Mouse (Mus musculus) telencephalon, adult 2 months (tissue): ENCODE measurements around the gene Scn2b.

Source experiments
- DNase-seq: peaks from one replicate; pipeline ENCODE4 v3.0.0-alpha.2; 2011; ENCODE audit warnings: low read depth, low spot score

Scn2b gene

GRCm38 (mm10) chr9:45119954-45120530 lies 2.5 kb downstream of the Scn2b start:
- no peak for DNase-seq

DNA sequence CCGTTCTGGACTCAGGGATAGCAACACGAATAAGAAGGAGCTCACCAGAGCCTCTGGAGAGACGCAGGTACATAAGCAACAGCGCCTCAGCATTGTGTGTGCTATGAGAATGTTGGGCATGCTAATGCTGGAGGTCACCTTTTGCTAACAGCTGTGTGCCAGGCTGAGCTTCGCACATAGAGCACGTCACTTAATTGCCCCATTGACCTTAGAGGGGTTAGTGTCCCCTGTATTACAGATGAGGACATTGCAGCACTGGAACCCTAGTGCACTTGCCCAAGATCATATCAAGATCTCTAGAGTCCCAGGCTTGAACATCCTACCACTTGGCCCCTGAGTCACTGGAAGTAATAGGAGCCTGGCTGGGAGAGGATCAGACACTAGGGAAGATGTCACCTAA lies 3.0 kb downstream of the Scn2b start:
- DNase-seq: no peak

DNA sequence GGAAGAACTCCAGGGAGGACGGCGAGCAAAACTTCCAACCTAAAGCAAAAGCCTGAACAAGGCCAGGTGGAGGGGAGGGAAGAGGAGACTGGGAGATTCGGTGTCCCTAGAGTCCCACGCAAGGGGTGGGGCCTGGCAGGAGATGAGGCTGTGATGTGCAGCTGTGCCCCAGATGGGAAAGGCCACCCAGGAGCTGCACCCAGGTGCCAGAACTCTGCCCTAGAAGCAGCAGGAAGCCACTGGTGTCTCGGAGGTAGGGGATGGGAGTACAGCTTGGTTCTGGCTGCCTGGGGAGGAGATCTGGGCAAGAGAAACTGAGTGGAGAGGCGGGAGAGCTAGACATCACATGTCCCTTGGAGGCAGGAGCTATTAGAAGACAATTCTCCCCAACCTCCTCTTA lies 3.4 kb downstream of the Scn2b start:
- DNase-seq: no peak

- DNase-seq: no peak
Measured at GRCm38 (mm10) chr9:45121769-45122168, 4.2 kb downstream of the Scn2b start.

GRCm38 (mm10) chr9:45122209-45122761 lies 4.7 kb downstream of the Scn2b start:
- peak; percentile 84 for DNase-seq

GRCm38 (mm10) chr9:45125211-45125610 lies 7.6 kb downstream of the Scn2b start:
- DNase-seq: no peak

GRCm38 (mm10) chr9:45126941-45127340 lies 9.4 kb downstream of the Scn2b start:
- DNase-seq: no peak

- DNase-seq: no peak
Measured at GRCm38 (mm10) chr9:45130119-45130518, 12.5 kb downstream of the Scn2b start.

- DNase-seq: no peak
Measured at GRCm38 (mm10) chr9:45133484-45134310, 16.1 kb downstream of the Scn2b start.

DNA sequence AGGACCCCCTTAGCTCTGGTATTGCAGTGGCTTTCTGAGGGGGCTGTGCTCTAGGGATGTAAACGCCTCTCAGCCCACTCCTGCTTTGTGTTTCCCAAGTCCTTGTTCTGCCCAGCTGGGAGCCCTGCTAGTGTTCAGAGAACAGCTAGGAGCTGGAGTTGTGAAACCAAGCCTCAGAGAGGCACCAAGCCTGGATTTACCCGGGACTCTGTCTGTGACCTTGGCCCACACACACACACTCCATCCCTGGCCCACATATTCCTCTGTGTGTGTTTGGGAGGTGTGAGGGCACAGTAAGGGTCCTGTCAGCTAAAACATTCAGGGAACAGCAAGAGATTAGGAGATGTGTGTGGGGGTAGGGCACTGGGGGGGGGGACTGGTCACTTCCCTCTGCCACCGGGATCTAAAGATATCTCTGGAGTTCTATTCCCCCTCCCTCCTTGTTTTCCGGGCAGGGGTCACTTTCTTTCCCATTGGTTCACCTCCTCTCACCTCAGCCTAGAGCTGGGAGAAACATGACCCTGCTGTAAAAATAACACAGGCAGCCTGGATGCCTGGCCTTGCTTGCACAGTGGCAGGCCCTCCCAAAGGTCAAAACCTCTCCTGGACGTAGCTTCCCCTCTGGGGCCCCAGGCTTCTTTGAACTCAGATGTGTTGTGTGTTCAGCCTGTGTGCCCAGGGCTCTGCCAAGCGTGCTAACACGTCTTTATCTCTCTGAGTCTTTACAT lies 19.0 kb downstream of the Scn2b start:
- no peak for DNase-seq

- DNase-seq: no peak
Measured at GRCm38 (mm10) chr9:45138191-45139032, 20.8 kb downstream of the Scn2b start, which contains the start of gene Scn4b. Gene Scn4b (plus strand): TSS chr9:45138395.

- DNase-seq: no peak
Measured at GRCm38 (mm10) chr9:45139082-45139481, 21.5 kb downstream of the Scn2b start.

- no peak for DNase-seq
Measured at GRCm38 (mm10) chr9:45140945-45141344, 23.4 kb downstream of the Scn2b start.

GRCm38 (mm10) chr9:45142686-45143085 lies 25.1 kb downstream of the Scn2b start:
- no peak for DNase-seq

DNA sequence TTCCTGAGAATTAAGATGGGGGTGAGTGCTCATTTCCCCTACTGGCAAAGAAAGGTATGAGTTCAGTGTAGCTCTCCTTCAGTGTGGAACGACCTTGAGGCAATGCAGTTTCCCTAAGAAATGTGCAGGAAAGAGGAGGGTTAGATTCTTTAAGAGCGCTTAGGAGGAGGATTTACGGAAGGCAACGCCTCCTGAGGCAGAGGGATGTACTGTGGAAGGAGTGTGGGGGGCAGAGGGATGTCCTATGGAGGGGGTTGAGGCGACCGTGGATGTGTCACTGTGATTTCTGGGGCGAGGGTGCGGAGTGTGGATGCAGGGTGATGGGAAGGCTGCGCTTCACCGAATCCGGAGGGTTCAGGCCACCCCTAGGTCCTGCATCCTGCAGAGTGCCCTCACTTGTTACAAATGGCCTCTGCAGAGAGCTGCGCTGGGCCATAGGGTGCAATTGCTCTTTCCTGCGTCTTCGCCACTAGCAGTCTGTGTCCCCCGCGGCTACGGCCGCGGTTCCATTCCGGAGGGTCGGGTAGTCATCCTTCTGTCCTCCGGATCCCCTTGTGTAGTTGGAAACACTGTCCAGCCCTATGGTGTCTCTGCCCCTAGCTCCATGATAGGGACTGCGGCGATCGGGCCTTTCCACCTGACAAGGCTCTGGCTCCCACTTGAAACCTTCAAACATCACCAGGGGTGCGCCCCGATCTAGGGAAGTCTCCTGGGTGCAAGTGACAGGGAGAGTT lies 28.1 kb downstream of the Scn2b start:
- no peak for DNase-seq

DNA sequence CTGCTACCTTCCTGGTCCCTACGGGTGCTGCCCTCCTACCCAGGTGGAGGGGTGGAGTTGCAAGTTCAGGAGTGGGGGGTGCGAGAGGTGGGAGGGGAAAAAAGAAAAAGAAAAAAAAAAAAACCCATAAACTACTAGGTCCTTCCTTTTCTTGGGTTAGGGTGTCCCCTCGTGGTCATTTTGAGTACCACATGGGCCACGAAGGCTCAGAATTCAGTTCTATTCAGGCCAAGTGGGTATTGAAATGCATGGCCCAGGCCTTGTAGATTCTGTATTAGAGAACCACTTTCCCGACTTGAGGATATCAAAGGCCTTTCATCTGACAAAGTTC lies 28.6 kb downstream of the Scn2b start:
- DNase-seq: peak; percentile 57

GRCm38 (mm10) chr9:45150933-45151332 lies 33.4 kb downstream of the Scn2b start:
- no peak for DNase-seq

DNA sequence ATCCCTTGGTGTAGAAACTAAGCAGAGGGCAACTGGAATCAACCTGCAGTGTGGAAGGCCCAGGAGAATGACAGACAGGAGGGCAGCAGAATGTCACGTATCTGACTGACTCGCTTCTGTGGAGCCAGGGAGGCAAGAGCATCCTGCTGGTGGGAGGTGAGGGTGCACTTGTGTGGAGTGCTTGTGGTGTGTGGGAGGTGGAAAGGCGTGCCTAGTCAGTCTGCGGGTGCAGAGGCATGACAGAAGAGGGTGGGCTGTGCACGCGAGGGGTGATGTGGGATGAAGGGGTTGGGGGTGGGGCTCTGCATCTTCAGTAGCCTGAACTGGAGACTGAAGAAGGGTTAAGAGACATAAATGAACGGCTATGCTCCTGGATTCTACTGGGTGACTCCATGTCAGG lies 35.8 kb downstream of the Scn2b start:
- no peak for DNase-seq

DNA sequence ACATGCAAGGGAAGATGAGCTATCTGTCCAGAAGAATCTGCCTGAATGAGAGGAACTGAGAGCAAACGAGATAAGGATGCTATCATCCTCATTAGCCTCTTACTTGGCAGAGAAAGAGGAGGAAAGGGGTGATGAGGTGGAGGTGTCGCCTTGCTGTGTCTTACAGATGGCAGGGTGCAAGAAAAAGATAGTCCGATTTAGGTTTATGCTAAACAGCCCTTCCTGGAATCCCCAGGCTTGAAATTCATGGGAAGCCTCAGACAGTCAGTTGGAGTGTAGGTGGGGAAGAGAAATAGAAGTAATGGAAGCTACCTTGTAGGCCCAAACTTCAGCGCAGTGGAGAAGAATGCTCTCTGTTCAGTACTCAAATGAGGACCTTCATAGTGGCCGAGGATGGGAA lies 50.3 kb downstream of the Scn2b start:
- DNase-seq: peak; percentile 67

GRCm38 (mm10) chr9:45170150-45170549 lies 52.6 kb downstream of the Scn2b start:
- peak; percentile 74 for DNase-seq
